Mouse (Mus musculus) testis, adult 2 months (tissue): ENCODE measurements around the gene Adamts1.

Experiments
- CTCF ChIP-seq: fragments of 200-500 bp; IDR thresholded peaks from 2 replicates; pipeline ENCODE4 v1.5.1; 2012; ENCODE audit warnings: low read depth, mild to moderate bottlenecking, inconsistent platforms, low read length, moderate library complexity; ENCODE audit not compliant: control insufficient read depth, insufficient read depth, insufficient replicate concordance
- POLR2A ChIP-seq: fragments of 200-500 bp; IDR thresholded peaks from 2 replicates; pipeline ENCODE4 v1.6.1; 2012; ENCODE audit warnings: low read depth, mild to moderate bottlenecking, inconsistent platforms, low read length, moderate library complexity; ENCODE audit not compliant: control insufficient read depth

GRCm38 (mm10) chr16:85827066-85827465 is 24.2 kb upstream of the Adamts1 start:
- TF ChIP-seq POLR2A (no peak), CTCF (no peak)
